Mouse (Mus musculus) olfactory bulb, adult 2 months (tissue): Measurements from ENCODE around the gene Mocs1. TPM values are rescaled to one million over a fixed set of nuclear protein-coding genes. Genes with fewer than 3 reads are reported as not detected.
A peak's percentile ranks its signal among the peaks of the same experiment; 100 is the strongest.

ENCODE experiments used
- H3K27ac ChIP-seq: fragments of 200-500 bp; 2 replicates; pipeline ENCODE4 v1.5.1; 2012; ENCODE audit warnings: low read depth, low read length; ENCODE audit not compliant: insufficient read depth
- H3K4me1 ChIP-seq: fragments of 200-500 bp; 2 replicates; pipeline ENCODE4 v1.6.1; 2012; ENCODE audit warnings: low read length; ENCODE audit not compliant: control insufficient read depth, insufficient read depth
- H3K4me3 ChIP-seq: fragments of 200-500 bp; 2 replicates; pipeline ENCODE4 v1.5.1; 2012; ENCODE audit warnings: mild to moderate bottlenecking, low read depth, low read length, moderate library complexity; ENCODE audit not compliant: insufficient read depth
- CTCF ChIP-seq: fragments of 200-500 bp; IDR thresholded peaks from 2 replicates; pipeline ENCODE4 v1.5.1; 2012; ENCODE audit warnings: low read depth, mild to moderate bottlenecking, low read length, moderate library complexity; ENCODE audit not compliant: insufficient read depth
- POLR2A ChIP-seq: fragments of 200-500 bp; IDR thresholded peaks from 2 replicates; pipeline ENCODE4 v1.6.1; 2012; ENCODE audit warnings: mild to moderate bottlenecking, low read depth, low read length, moderate library complexity; ENCODE audit not compliant: insufficient read depth
- WGBS: fragments of 180-500 bp; shearing (Covaris S2); methylation state at CpG from one replicate; pipeline ENCODE4 v1.1.7; 2018; 5-methylcytosine and 5-hydroxymethylcytosine counted together
- polyA plus RNA-seq: library from polyadenylated mRNA; stranded (reverse); fragments of >200 nt; gene quantifications from 2 replicates; pipeline ENCODE4 v1.2.4, GENCODE M21; 2012; ENCODE audit warnings: low replicate concordance; ENCODE audit not compliant: missing spikeins, insufficient read depth, insufficient read length

The Mocs1 gene
- polyA plus RNA-seq, 1 experiment, result not detected

- no peaks in the 10 kb centered on the region for H3K4me1 ChIP-seq
- WGBS, result 92% methylated on average over 18 of the region's 18 CpGs
- H3K4me3 ChIP-seq, result no peak overlapping the region
- H3K27ac ChIP-seq, result no peak overlapping the region
- no peak for TF ChIP-seq CTCF
- TF ChIP-seq POLR2A, result no peak
Measured at GRCm38 (mm10) chr17:49458386-49458785, 30.2 kb downstream of the Mocs1 start.

GRCm38 (mm10) chr17:49464884-49465283 is 36.7 kb downstream of the Mocs1 start:
- TF ChIP-seq CTCF (no peak), POLR2A (no peak)
- Histone ChIP-seq H3K27ac (no peak overlapping the region), H3K4me1 (no peaks in the 10 kb centered on the region), H3K4me3 (no peak overlapping the region)
- WGBS, result 85% methylated on average over 3 of the region's 3 CpGs

GRCm38 (mm10) chr17:49468223-49468622 is 40.1 kb downstream of the Mocs1 start:
- TF ChIP-seq POLR2A (no peak), CTCF (peak; percentile 98)
- Histone ChIP-seq H3K4me1 (peaks cover 7% of the 10 kb centered on the region; the same call in 1 of the 2 replicates), H3K4me3 (no peak overlapping the region), H3K27ac (no peak overlapping the region)
- WGBS, result 22% methylated on average over 4 of the region's 4 CpGs

GRCm38 (mm10) chr17:49472626-49473025 is 44.5 kb downstream of the Mocs1 start:
- WGBS, result 54% methylated on average over 8 of the region's 8 CpGs
- Histone ChIP-seq H3K4me3 (no peak overlapping the region), H3K4me1 (peaks cover 7% of the 10 kb centered on the region; the same call in 1 of the 2 replicates), H3K27ac (no peak overlapping the region)
- TF ChIP-seq POLR2A (no peak), CTCF (no peak)

- 91% methylated on average over 4 of the region's 4 CpGs for WGBS
- Histone ChIP-seq H3K4me3 (no peak overlapping the region), H3K27ac (no peak overlapping the region)
Measured at GRCm38 (mm10) chr17:49474051-49474450, 45.9 kb downstream of the Mocs1 start.

GRCm38 (mm10) chr17:49475174-49475573 is 47.0 kb downstream of the Mocs1 start:
- 85% methylated on average over 1 of the region's 1 CpGs for WGBS
- TF ChIP-seq CTCF (no peak), POLR2A (no peak)
- peaks cover 7% of the 10 kb centered on the region; the same call in 1 of the 2 replicates for H3K4me1 ChIP-seq
- no peak overlapping the region for H3K4me3 ChIP-seq
- no peak overlapping the region for H3K27ac ChIP-seq

More at GRCm38 (mm10) chr17:49474051-49474450, 45.9 kb downstream of the Mocs1 start:
- TF ChIP-seq CTCF (no peak), POLR2A (no peak)
- H3K4me1 ChIP-seq, result peaks cover 7% of the 10 kb centered on the region; the same call in 1 of the 2 replicates

GRCm38 (mm10) chr17:49477370-49477769 is 49.2 kb downstream of the Mocs1 start:
- no peak for TF ChIP-seq POLR2A
- TF ChIP-seq CTCF, result no peak
- H3K27ac ChIP-seq, result no peak overlapping the region
- WGBS, result 84% methylated on average over 4 of the region's 4 CpGs
- no peak overlapping the region for H3K4me3 ChIP-seq
- peaks cover 9% of the 10 kb centered on the region for H3K4me1 ChIP-seq

- Histone ChIP-seq H3K27ac (no peak overlapping the region), H3K4me3 (no peak overlapping the region), H3K4me1 (peaks cover 2% of the 10 kb centered on the region; the same call in 1 of the 2 replicates)
- TF ChIP-seq CTCF (no peak), POLR2A (no peak)
- 41% methylated on average over 3 of the region's 3 CpGs for WGBS
Measured at GRCm38 (mm10) chr17:49481876-49482275, 53.7 kb downstream of the Mocs1 start.

GRCm38 (mm10) chr17:49484435-49484834 is 56.3 kb downstream of the Mocs1 start:
- no peak overlapping the region for H3K27ac ChIP-seq
- 47% methylated on average over 3 of the region's 3 CpGs for WGBS

GRCm38 (mm10) chr17:49489098-49489497 is 60.9 kb downstream of the Mocs1 start:
- H3K4me1 ChIP-seq, result no peaks in the 10 kb centered on the region
- H3K27ac ChIP-seq, result no peak overlapping the region
- 68% methylated on average over 5 of the region's 5 CpGs for WGBS
- TF ChIP-seq POLR2A (no peak), CTCF (no peak)
- H3K4me3 ChIP-seq, result no peak overlapping the region

More at GRCm38 (mm10) chr17:49484435-49484834, 56.3 kb downstream of the Mocs1 start:
- Histone ChIP-seq H3K4me3 (no peak overlapping the region), H3K4me1 (peaks cover 2% of the 10 kb centered on the region; the same call in 1 of the 2 replicates)
- TF ChIP-seq CTCF, result no peak
- TF ChIP-seq POLR2A, result no peak
